Mouse (Mus musculus) liver, embryonic 11.5 days (tissue): Measurements from ENCODE around the gene Pcdh7. TPM values are rescaled to one million over a fixed set of nuclear protein-coding genes. Genes with fewer than 3 reads are reported as not detected.

ENCODE experiments used
- ATAC-seq: fragments of 200-750 bp; cut with Nextera tagmentation; replicated peaks from 2 replicates; pipeline ENCODE4 v1.8.0; 2017; ENCODE audit warnings: moderate number of reproducible peaks, mild to moderate bottlenecking, moderate TSS enrichment, moderate library complexity; ENCODE audit not compliant: low FRiP score
- DNase-seq: peaks from one replicate; pipeline ENCODE4 v3.0.0-alpha.2; 2017; ENCODE audit warnings: low spot score
- H3K27ac ChIP-seq: fragments of 300-500 bp; sonication (generic); 2 replicates; pipeline ENCODE4 v1.5.1; 2014; ENCODE audit warnings: mild to moderate bottlenecking, low read depth, low read length, control low read depth
- H3K27me3 ChIP-seq: fragments of 300-500 bp; sonication (generic); replicated peaks from 2 replicates; pipeline ENCODE4 v1.6.1; 2014; ENCODE audit warnings: low read length, mixed read lengths; ENCODE audit not compliant: control insufficient read depth, insufficient read depth
- H3K36me3 ChIP-seq: fragments of 300-500 bp; sonication (generic); 2 replicates; pipeline ENCODE4 v1.6.1; 2014; ENCODE audit warnings: mild to moderate bottlenecking, low read length, moderate library complexity, mixed read lengths; ENCODE audit not compliant: control insufficient read depth, insufficient read depth
- H3K4me1 ChIP-seq: fragments of 300-500 bp; sonication (generic); replicated peaks from 2 replicates; pipeline ENCODE4 v1.6.1; 2014; ENCODE audit warnings: low read length, mixed read lengths; ENCODE audit not compliant: control insufficient read depth, insufficient read depth
- H3K4me2 ChIP-seq: fragments of 300-500 bp; sonication (generic); 2 replicates; pipeline ENCODE4 v1.6.1; 2014; ENCODE audit warnings: mild to moderate bottlenecking, control low read depth, moderate library complexity
- H3K4me3 ChIP-seq: fragments of 300-500 bp; sonication (generic); 2 replicates; pipeline ENCODE4 v1.5.1; 2014; ENCODE audit warnings: low read depth, low read length, control low read depth
- H3K9ac ChIP-seq: fragments of 300-500 bp; sonication (generic); 2 replicates; pipeline ENCODE4 v1.6.1; 2014; ENCODE audit warnings: low read depth, low read length, control low read depth
- H3K9me3 ChIP-seq: fragments of 300-500 bp; sonication (generic); 2 replicates; pipeline ENCODE4 v1.6.1; 2016; ENCODE audit warnings: low read length, inconsistent platforms, mixed read lengths; ENCODE audit not compliant: control insufficient read depth
- WGBS: fragments of 180-500 bp; shearing (Covaris S2); extraction: QIAGEN DNeasy Blood & Tissue Kit; methylation state at CpG from one replicate; pipeline ENCODE4 v1.1.7; 2014; 5-methylcytosine and 5-hydroxymethylcytosine counted together
- polyA plus RNA-seq: library from polyadenylated mRNA; unstranded; fragments of >200 nt; fragmentation: Nextera tagmentation; extraction: Ambion mirVana; gene quantifications from 2 replicates; pipeline ENCODE4 v1.2.1, GENCODE M21; 2014

Pcdh7 gene
- polyA plus RNA-seq, 1 experiment from 2014 or later = 4.4 TPM

DNA sequence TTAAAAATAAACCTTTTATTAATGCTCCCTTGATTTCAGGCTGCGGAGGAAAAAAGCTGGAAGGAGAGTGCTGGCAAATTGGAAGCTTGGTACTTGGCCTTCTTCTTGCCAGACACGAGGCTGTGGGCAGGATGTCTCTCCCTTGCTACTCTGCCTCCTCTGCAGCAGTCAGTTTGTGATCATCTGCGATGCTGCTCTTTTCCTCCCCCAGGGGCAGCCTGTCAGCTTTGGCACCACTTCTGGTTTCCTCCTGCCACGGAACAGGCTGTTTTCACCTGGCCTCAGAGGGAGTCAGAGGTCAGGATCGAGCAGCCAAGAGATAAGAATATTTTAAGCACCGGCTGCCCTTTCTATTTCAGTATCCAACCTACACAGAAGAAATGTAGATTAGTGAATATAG is 25.2 kb downstream of the Pcdh7 start:
- 13% methylated on average over 6 of the region's 6 CpGs for WGBS
- Histone ChIP-seq H3K9ac (no peak overlapping the region), H3K36me3 (no peaks in the 10 kb centered on the region), H3K9me3 (no peaks in the 10 kb centered on the region), H3K27me3 (no peaks in the 10 kb centered on the region), H3K4me2 (peak overlapping the region; percentile 20; the same call in 1 of the 2 replicates), H3K4me3 (no peak overlapping the region), H3K27ac (no peak overlapping the region), H3K4me1 (peaks cover 4% of the 10 kb centered on the region)
- no peak for DNase-seq
- ATAC-seq = peak; percentile 64

DNA sequence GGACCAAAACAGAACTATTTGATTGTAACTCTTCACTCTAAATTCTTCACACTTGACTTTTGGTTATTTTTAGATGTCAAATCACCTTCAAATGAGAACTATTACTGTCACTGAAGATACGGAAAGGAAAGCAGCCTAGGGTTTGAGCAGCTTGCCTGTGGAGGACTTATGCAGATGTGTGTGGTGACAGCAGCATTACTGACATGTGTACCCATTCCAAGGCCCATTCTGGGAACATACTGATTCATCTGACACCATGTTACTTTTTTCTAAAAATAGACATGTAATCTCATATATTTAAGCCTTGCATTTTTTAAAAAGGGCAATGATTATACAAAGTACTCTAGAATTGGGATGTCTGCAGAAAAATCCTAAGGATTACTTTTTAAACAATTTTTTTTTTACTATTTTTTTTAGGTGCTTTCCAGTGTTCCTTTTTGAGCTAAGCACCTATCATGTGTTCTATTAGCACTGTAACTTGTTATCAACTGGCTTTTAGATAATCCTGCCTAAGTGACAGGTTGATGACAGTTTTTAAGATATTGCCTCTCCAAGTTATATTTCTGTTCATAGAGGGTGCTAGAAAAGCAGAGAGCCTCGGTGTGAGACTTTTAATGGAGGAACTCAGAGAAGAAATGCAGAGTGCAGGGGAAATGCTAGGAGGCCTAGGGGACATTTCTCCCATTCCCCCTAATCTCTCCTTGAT is 26.3 kb downstream of the Pcdh7 start:
- no peak overlapping the region for H3K4me2 ChIP-seq

DNA sequence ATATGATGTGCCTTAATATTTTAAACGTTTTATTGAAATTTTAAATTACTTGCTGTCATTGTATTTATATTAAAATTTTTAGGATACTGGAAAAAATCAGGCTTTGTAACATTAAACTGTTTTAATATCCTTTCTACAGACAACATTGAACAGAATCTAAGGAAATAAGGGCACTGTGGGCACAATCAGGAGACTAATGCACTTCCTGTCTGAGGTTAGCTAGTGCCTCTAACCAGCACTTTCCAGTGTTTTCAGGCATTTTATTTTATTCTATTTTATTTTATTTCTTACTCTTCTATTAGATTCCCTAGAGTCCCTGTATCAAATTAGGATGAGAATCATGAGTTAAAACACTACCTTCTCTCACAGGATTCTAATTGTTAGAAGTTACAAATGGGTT is 28.1 kb downstream of the Pcdh7 start:
- Histone ChIP-seq H3K4me1 (peaks cover 4% of the 10 kb centered on the region), H3K9me3 (no peaks in the 10 kb centered on the region), H3K9ac (no peak overlapping the region), H3K27ac (no peak overlapping the region), H3K4me2 (no peak overlapping the region), H3K36me3 (no peaks in the 10 kb centered on the region), H3K4me3 (no peak overlapping the region), H3K27me3 (no peaks in the 10 kb centered on the region)
- no peak for DNase-seq
- ATAC-seq = no peak
- WGBS = 68% methylated on average over 1 of the region's 1 CpGs

More for the DNA sequence above, 26.3 kb downstream of the Pcdh7 start:
- H3K4me3 ChIP-seq = no peak overlapping the region
- DNase-seq (no peak), ATAC-seq (no peak)
- no peak overlapping the region for H3K27ac ChIP-seq
- 50% methylated on average over 2 of the region's 2 CpGs for WGBS
- no peak overlapping the region for H3K9ac ChIP-seq
- H3K4me1 ChIP-seq = peaks cover 4% of the 10 kb centered on the region
- H3K27me3 ChIP-seq = no peaks in the 10 kb centered on the region
- no peaks in the 10 kb centered on the region for H3K36me3 ChIP-seq
- no peaks in the 10 kb centered on the region for H3K9me3 ChIP-seq

DNA sequence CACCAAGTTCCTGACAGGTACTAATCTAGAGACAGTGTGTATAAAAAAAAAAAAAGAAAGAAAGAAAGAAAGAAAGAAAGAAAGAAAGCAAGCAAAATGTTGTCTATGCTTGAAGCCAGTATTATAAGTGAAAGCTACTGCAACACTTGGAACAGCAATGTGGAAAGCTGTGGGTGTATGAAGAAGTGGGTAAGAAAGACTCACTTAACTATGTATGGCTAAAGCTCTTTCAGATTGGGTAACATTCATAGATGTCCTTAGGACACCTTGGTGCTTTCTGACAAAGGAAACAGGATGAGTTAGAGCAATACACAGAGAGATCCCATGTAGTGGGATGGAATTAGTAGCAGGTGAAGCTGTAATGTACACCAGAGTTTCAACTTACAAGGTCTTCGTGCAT is 32.6 kb downstream of the Pcdh7 start:
- no peak overlapping the region for H3K4me2 ChIP-seq
- ATAC-seq = no peak

DNA sequence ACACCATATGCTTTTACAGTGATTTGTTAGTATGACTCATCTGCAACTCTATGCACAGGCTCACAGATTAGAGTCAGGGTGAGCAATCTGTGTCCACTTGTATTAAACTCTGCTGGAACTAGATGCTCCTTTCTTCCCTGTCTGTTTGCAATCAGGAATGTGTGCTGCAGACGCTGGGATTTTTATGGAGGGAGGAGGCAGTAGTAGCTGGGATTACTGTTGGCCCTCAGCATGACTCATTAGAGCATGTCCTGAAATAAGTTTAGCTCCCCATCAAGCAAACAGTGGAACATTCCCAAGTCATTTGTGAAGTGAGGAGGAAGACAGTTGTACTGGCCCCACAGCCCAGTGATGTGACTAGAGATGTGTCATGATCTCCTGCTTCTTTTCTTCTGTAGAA is 38.0 kb downstream of the Pcdh7 start:
- H3K4me3 ChIP-seq = no peak overlapping the region
- 48% methylated on average over 1 of the region's 1 CpGs for WGBS
- no peaks in the 10 kb centered on the region for H3K9me3 ChIP-seq
- no peak overlapping the region for H3K4me2 ChIP-seq
- no peaks in the 10 kb centered on the region for H3K36me3 ChIP-seq
- H3K27me3 ChIP-seq = no peaks in the 10 kb centered on the region
- DNase-seq = no peak
- H3K4me1 ChIP-seq = peaks cover 6% of the 10 kb centered on the region; the same call in 1 of the 2 replicates
- no peak overlapping the region for H3K9ac ChIP-seq
- no peak for ATAC-seq
- H3K27ac ChIP-seq = no peak overlapping the region

More for the DNA sequence above, 32.6 kb downstream of the Pcdh7 start:
- Histone ChIP-seq H3K36me3 (no peaks in the 10 kb centered on the region), H3K27ac (no peak overlapping the region), H3K4me3 (no peak overlapping the region), H3K9me3 (no peaks in the 10 kb centered on the region), H3K9ac (no peak overlapping the region), H3K4me1 (no peaks in the 10 kb centered on the region), H3K27me3 (no peaks in the 10 kb centered on the region)
- 94% methylated on average over 1 of the region's 1 CpGs for WGBS
- DNase-seq = no peak

DNA sequence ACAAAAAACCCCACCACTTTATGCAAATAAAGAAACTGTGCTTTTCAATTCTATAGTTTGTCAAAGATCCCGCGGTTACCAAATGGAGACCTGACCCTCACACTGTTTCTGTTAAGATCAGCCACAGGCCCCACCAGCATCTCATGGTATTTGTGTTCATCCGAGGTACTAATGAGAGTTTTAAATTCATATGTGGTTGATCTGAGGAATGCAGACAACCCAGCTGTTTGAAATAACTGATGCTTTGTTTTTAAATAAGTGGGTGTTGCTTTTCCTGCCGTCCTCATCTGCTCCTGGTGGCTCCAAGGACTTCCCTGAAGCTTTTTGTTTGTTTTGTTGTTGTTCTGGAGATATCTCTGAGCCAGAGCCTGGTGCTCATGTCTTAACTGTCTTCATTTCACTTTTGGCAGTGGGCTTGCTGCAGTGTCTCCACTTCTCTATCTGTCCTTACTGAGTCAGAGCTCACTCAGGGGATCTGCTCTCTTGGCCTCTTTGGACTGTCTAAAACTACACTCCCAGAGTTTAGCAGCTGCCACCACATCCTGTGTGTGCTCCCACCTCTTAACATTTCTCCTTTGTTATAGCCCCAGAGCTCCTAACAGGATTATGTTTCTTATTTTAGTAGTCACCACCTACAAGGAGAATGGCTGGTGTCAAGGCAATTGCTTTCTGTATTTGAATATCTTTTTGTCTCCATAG is 39.1 kb downstream of the Pcdh7 start:
- H3K4me3 ChIP-seq = no peak overlapping the region
- DNase-seq (no peak), ATAC-seq (no peak)
- H3K36me3 ChIP-seq = no peaks in the 10 kb centered on the region
- no peak overlapping the region for H3K9ac ChIP-seq
- no peaks in the 10 kb centered on the region for H3K27me3 ChIP-seq
- H3K4me2 ChIP-seq = no peak overlapping the region
- no peak overlapping the region for H3K27ac ChIP-seq
- H3K9me3 ChIP-seq = no peaks in the 10 kb centered on the region
- H3K4me1 ChIP-seq = peaks cover 10% of the 10 kb centered on the region; the same call in 1 of the 2 replicates
- 45% methylated on average over 4 of the region's 4 CpGs for WGBS

DNA sequence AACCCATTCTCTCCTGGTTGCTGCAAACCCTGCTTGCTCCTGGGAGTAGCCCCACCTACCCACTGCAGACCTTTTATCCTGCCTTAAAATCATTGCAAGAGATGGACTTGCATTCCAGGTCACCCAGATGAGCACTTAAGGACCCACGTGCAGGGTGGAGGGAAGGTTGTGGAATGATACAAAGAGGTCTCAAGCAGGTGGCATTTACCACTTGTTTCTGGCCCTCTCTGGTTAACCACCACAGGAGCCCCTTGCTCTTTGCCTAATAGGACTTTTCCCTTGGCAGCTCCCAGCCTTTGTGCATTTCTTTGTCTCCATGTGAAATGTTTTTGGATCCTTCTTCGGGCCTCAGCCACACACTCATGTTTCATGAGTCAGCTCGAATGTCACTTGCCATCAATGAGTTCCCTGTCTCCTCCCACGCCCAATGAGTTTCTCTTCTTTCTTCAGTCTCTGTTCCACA is 39.7 kb downstream of the Pcdh7 start:
- Histone ChIP-seq H3K4me3 (no peak overlapping the region), H3K9ac (no peak overlapping the region), H3K27me3 (no peaks in the 10 kb centered on the region), H3K27ac (no peak overlapping the region), H3K4me1 (peaks cover 10% of the 10 kb centered on the region; the same call in 1 of the 2 replicates), H3K4me2 (no peak overlapping the region), H3K9me3 (no peaks in the 10 kb centered on the region), H3K36me3 (no peaks in the 10 kb centered on the region)
- no peak for DNase-seq
- WGBS = 42% methylated on average over 4 of the region's 4 CpGs
- ATAC-seq = peak; percentile 34; the same call in 1 of the 2 replicates

DNA sequence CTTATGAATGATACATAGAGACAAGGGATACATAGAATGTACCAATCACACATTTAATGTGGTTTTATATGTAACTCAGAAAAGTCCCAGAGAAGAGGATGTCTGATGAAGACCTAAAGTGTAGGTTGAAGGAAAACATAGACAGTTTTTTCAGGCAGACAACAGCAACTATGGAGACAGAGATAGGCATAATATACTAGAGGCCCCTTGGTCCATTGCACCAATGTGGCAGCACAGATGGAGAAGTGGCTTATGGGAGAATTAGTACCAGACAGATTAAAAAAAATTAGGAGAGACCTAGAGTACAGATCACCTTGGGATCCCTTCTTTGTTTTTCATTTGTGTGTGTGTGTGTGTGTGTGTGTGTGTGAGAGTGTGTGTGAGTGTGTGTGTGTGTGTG is 41.2 kb downstream of the Pcdh7 start:
- no peak for DNase-seq

More for the DNA sequence above, 41.2 kb downstream of the Pcdh7 start:
- Histone ChIP-seq H3K4me3 (no peak overlapping the region), H3K9me3 (no peaks in the 10 kb centered on the region), H3K27ac (no peak overlapping the region), H3K27me3 (no peaks in the 10 kb centered on the region), H3K36me3 (no peaks in the 10 kb centered on the region), H3K4me1 (peaks cover 10% of the 10 kb centered on the region; the same call in 1 of the 2 replicates), H3K9ac (no peak overlapping the region), H3K4me2 (no peak overlapping the region)
- no peak for ATAC-seq
